Mouse (Mus musculus): ENCODE results near the gene Lzts2. TPM values are rescaled to one million over a fixed set of nuclear protein-coding genes. Genes with fewer than 3 reads are reported as not detected.

The Lzts2 gene
- polyA plus RNA-seq (2014; fragmentation: Illumina TruSeq; extraction: RNeasy Lipid Tissue Mini Kit (QIAGEN cat#74804)) = 14.3 TPM

DNA sequence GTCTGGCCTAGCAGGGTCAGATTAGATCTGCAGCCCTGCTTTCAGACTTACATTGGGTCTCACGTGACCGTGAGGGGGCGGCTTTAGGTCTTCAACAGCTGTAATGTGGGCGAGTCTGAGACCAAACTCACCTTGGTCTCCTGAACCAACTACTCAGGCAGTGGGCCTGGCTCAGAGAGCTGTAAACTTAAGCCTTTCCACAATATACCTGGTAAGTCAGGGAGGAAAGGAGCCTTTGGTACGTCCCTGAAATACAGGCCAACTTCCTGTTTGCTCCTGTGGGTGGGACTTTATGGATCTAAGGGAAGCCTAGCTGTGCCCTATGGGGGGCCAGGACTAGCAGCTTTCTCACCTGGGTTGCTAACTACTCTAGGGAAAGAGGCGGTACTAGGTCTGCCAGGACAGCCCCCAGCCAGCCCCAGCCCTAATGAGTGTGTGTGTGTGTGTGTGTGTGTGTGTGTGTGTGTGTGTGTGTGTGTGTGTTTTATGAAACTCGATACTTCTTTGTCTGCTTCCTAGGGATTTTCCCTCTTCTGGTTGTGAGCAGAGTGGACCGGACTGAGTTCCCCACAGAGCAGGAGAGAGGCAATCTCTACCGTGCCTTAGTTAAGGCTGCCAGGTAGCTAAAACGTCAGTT lies at the start of gene Lzts2:
Gene Lzts2, plus strand, starts transcription at position 80 of the 637 bp plus-strand sequence.

DNA sequence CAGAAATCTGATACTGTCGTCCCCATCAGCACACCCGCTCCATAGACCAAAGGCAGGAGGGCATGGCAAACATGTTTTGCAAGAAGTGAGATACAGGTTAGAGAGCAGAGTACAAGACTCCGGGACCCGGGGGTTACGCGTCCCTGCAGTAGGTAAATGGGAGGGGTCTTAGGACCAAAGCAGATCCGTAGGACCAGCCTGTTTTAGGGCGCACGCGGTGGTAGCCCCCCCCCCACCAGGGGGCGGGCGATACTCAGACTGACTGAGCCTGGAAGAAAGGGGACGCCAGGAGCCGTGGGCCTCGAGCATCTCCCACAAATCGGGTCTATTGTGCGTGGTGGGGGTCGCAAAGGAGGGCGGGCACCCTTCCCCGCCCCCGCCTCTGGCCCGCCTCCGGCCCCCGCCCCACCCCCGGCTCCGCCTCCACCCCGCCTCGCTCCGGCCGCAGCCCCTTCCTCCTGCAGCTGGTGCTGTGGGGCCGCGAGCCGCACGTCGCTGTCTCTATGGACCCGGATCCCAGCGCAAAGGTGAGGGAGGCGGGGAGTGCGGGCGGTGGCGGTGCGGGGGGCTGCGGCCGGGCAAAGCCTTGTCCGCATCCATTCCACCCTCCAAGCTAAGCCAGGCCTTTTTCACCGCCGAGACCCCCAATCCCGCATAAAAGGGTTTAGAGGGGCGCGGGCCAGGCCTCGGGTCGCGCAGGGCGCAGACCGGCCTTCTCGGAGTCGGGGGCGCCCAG lies 25.2 kb upstream of the Lzts2 start, which contains the start of gene Sema4g:
Gene Sema4g, plus strand, starts transcription at position 271 of the 736 bp plus-strand sequence.

DNA sequence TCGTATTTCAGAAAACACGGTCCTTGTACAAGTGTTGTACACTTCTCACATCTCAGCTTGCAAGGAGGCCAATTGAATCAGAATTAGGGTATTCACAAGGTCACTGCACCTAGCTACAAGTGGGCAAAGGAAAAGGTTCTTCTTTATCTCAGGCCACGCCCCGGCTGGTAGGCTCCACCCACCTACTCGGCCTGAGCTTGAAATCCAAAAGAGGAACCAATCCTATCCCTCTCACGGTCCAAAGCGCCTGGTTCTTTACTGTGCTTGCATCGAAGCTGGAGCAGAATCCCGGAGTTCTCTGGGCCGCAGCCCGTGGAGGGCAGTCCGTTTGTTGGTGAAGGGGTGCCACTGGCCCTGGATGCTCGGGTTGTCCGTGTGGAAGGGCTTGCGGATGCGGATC lies 8.8 kb upstream of the Lzts2 start, which contains the start of gene Twnk:
Gene Twnk, plus strand, starts transcription at position 220 of the 400 bp plus-strand sequence.

DNA sequence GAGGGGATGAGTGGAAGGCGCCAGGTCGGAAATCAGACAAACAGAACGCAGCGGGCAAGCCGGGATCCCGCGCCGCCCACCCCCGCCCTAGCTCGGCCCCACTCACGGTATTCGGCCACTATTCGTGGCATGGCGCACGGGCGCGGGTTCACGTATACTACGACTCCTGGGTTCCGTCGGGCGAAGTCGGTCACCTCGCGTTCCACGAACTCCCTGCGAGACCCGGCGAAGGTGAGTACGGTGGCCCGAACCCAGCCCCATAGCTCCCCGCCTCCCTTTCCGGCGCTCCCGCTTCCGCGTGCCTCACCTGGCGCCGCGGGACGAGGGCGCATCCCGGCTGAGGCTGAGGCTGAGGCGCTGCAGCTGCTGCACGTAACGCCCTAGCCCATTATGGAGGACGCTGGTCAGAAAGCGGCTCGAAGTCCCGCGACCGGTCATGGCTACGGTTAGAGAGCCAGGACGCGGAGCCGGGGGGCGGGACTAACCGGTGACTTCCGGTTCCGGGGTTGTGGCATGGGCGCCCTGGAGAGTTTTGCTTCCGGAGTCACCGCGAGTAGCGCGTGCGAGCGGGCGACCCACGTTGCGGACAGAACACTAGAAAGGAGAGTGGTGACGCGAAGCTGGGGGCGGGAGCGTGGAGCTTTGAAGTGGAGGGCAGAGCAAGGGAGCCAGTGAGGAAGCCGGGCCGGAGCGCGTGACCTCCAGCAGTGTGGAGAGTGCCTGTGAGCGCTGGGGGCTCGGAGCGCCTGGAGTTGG lies 8.1 kb upstream of the Lzts2 start, which contains the start of gene Mrpl43:
Gene Mrpl43, minus strand, starts transcription at position 486 of the 756 bp plus-strand sequence.

DNA sequence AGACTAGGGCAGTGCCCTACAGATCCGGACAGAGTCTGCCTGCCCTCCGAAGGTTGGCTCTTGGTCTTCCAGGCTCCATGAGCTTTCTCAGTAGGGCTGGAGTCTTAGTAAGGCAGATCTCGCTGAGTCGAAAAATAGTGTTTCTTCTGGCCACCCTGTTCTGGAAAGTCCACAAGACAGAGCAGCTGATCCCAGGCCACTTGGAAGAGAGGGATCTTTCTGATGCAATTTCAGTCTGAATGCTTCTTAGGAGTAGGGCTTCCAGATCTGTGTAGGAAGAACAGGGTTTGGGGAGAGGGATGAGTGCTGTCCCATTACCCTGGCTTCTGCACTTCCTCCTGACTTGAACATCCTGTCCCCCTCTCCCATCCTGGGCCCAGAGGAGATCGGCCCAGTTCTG lies 31.4 kb downstream of the Lzts2 start, which contains the start of gene Pdzd7:
Gene Pdzd7, minus strand, starts transcription at position 67 of the 400 bp plus-strand sequence.

DNA sequence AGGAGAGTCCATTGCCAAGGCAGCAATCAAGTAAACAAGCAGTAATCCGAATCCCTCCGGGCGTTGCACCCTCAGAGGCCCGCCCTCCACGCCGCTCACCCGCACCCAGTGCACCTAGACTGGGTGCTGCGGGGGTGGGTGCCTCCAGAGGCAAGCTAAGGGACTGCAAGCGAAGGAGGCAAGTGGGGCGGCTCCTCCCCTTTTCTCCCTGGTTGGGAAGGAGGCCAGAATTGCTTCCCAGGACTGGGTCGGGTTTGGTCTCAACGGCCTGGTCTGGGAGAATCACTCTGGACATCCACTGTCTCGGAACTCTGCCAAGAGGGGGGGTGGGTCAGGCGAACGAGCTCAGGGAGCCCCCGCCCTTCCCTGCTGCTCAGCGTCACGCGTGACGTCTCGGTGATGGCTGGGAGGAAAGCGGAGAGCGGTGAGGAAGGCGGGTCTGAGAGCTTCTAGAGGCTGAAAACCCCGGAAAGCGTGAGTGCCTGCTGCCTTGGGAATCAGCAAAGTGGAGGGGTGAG lies 33.3 kb downstream of the Lzts2 start, which contains the start of gene Sfxn3:
Gene Sfxn3, plus strand, starts transcription at position 87 of the 518 bp plus-strand sequence.

DNA sequence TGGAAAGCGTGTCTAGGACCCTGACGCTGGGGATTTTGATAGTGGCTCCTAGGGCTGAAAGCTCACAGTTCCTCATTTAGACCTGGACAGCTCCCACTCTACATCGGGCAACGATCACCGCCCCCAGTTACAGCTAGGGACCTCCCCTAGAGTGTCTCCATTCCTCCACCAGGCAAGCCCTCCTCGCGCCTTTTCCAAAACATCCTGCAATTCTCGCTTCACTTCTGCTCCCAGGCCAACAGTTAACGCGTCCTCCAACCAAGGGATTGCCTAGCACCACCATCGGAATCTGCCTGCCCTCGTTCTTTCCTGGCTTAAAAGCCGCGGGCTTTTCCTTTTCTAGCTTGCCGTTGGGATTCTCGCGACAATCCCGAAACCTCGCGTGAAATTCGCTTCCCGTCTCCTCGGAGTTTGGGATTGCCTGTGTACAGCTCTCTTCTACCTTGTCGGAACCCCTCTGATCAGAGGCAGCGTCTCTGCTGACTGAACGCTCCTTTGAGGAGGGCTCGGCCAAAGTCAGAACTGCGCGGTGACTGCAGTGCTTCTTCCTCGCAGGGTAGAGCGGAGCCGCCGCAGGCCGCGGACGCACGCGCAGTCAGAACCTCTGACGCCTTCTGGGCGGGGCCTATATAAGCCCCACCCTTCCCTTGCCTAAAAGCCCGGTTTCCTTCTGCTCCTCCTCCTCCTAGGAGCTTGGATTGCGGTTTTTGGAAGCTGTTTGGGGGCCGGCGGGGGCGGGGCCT lies 60.5 kb downstream of the Lzts2 start, which contains the start of gene Kazald1:
Gene Kazald1, plus strand, starts transcription at position 662 of the 743 bp plus-strand sequence.

Other genes starting within 250 kb of the Lzts2 start
- 126 TPM for gene Slf2, start 83.3 kb upstream of the Lzts2 start, polyA plus RNA-seq (2014; fragmentation: Illumina TruSeq; extraction: RNeasy Lipid Tissue Mini Kit (QIAGEN cat#74804))
- gene Sema4g, start 25.3 kb upstream of the Lzts2 start, polyA plus RNA-seq (2014; fragmentation: Illumina TruSeq; extraction: RNeasy Lipid Tissue Mini Kit (QIAGEN cat#74804)) = 0.29 TPM
- 8.5 TPM for gene Twnk, start 8.8 kb upstream of the Lzts2 start, polyA plus RNA-seq (2014; fragmentation: Illumina TruSeq; extraction: RNeasy Lipid Tissue Mini Kit (QIAGEN cat#74804))
- 9.9 TPM for gene Mrpl43, start 8.0 kb upstream of the Lzts2 start, polyA plus RNA-seq (2014; fragmentation: Illumina TruSeq; extraction: RNeasy Lipid Tissue Mini Kit (QIAGEN cat#74804))
- 0.26 TPM for gene Pdzd7, start 31.3 kb downstream of the Lzts2 start, polyA plus RNA-seq (2014; fragmentation: Illumina TruSeq; extraction: RNeasy Lipid Tissue Mini Kit (QIAGEN cat#74804))
- 22.3 TPM for gene Sfxn3, start 33.1 kb downstream of the Lzts2 start, polyA plus RNA-seq (2014; fragmentation: Illumina TruSeq; extraction: RNeasy Lipid Tissue Mini Kit (QIAGEN cat#74804))
- gene Kazald1, start 60.8 kb downstream of the Lzts2 start, polyA plus RNA-seq (2014; fragmentation: Illumina TruSeq; extraction: RNeasy Lipid Tissue Mini Kit (QIAGEN cat#74804)) = 1.5 TPM
- not detected for gene Tlx1, start 136.3 kb downstream of the Lzts2 start, polyA plus RNA-seq (2014; fragmentation: Illumina TruSeq; extraction: RNeasy Lipid Tissue Mini Kit (QIAGEN cat#74804))
- 0.29 TPM for gene Lbx1, start 221.4 kb downstream of the Lzts2 start, polyA plus RNA-seq (2014; fragmentation: Illumina TruSeq; extraction: RNeasy Lipid Tissue Mini Kit (QIAGEN cat#74804))